Mouse (Mus musculus): ENCODE measurements around the gene Ppp1r16b. TPM values are rescaled to one million over a fixed set of nuclear protein-coding genes. Genes with fewer than 3 reads are reported as not detected.

Gene Ppp1r16b
- total RNA-seq, 2 experiments from 2014 or later = 0.21 to 0.31 TPM

GRCm38 (mm10) chr2:158667671-158668432 lies 2.7 kb downstream of the Ppp1r16b start:
- ATAC-seq (replicated peaks; ENCODE audit: poor library complexity, severe bottlenecking) = 0 out of 2 replicates have a peak, but pooled peaks have one; percentile 2

- no peak for ATAC-seq (replicated peaks; ENCODE audit: poor library complexity, severe bottlenecking)
Observed at GRCm38 (mm10) chr2:158668433-158669010, 3.3 kb downstream of the Ppp1r16b start.

- ATAC-seq (replicated peaks; ENCODE audit: poor library complexity, severe bottlenecking) = no peak
Observed at GRCm38 (mm10) chr2:158669199-158670195, 4.3 kb downstream of the Ppp1r16b start.

- no peak for ATAC-seq (replicated peaks; ENCODE audit: poor library complexity, severe bottlenecking)
Observed at GRCm38 (mm10) chr2:158670571-158670970, 5.4 kb downstream of the Ppp1r16b start.

GRCm38 (mm10) chr2:158672829-158673228 lies 7.6 kb downstream of the Ppp1r16b start:
- peak; percentile 30 for ATAC-seq (replicated peaks; ENCODE audit: poor library complexity, severe bottlenecking)

- ATAC-seq (replicated peaks; ENCODE audit: poor library complexity, severe bottlenecking) = no peak
Observed at GRCm38 (mm10) chr2:158673493-158673892, 8.3 kb downstream of the Ppp1r16b start.

- ATAC-seq (replicated peaks; ENCODE audit: poor library complexity, severe bottlenecking) = no peak
Observed at GRCm38 (mm10) chr2:158674131-158674530, 8.9 kb downstream of the Ppp1r16b start.

- no peak for ATAC-seq (replicated peaks; ENCODE audit: poor library complexity, severe bottlenecking)
Observed at GRCm38 (mm10) chr2:158674759-158675158, 9.6 kb downstream of the Ppp1r16b start.

GRCm38 (mm10) chr2:158675161-158675560 lies 10.0 kb downstream of the Ppp1r16b start:
- no peak for ATAC-seq (replicated peaks; ENCODE audit: poor library complexity, severe bottlenecking)

- no peak for ATAC-seq (replicated peaks; ENCODE audit: poor library complexity, severe bottlenecking)
Observed at GRCm38 (mm10) chr2:158675907-158676533, 10.8 kb downstream of the Ppp1r16b start.

GRCm38 (mm10) chr2:158677946-158678345 lies 12.7 kb downstream of the Ppp1r16b start:
- peak; percentile 89 for ATAC-seq (replicated peaks; ENCODE audit: poor library complexity, severe bottlenecking)

- no peak for ATAC-seq (replicated peaks; ENCODE audit: poor library complexity, severe bottlenecking)
Observed at GRCm38 (mm10) chr2:158679091-158679490, 13.9 kb downstream of the Ppp1r16b start.

GRCm38 (mm10) chr2:158680357-158680889 lies 15.2 kb downstream of the Ppp1r16b start:
- no peak for ATAC-seq (replicated peaks; ENCODE audit: poor library complexity, severe bottlenecking)

- no peak for ATAC-seq (replicated peaks; ENCODE audit: poor library complexity, severe bottlenecking)
Observed at GRCm38 (mm10) chr2:158681714-158682113, 16.5 kb downstream of the Ppp1r16b start.

GRCm38 (mm10) chr2:158682344-158683037 lies 17.3 kb downstream of the Ppp1r16b start:
- peak; percentile 56 for ATAC-seq (replicated peaks; ENCODE audit: poor library complexity, severe bottlenecking)

- peak; percentile 73 for ATAC-seq (replicated peaks; ENCODE audit: poor library complexity, severe bottlenecking)
Observed at GRCm38 (mm10) chr2:158683038-158683413, 17.8 kb downstream of the Ppp1r16b start.

GRCm38 (mm10) chr2:158684247-158684843 lies 19.1 kb downstream of the Ppp1r16b start:
- ATAC-seq (replicated peaks; ENCODE audit: poor library complexity, severe bottlenecking) = no peak

GRCm38 (mm10) chr2:158684910-158685309 lies 19.7 kb downstream of the Ppp1r16b start:
- no peak for ATAC-seq (replicated peaks; ENCODE audit: poor library complexity, severe bottlenecking)

GRCm38 (mm10) chr2:158686394-158686793 lies 21.2 kb downstream of the Ppp1r16b start:
- ATAC-seq (replicated peaks; ENCODE audit: poor library complexity, severe bottlenecking) = no peak
